Mouse (Mus musculus) thymus, postnatal 0 days (tissue): Measurements from ENCODE around the gene Aurkaip1. TPM values are rescaled to one million over a fixed set of nuclear protein-coding genes. Genes with fewer than 3 reads are reported as not detected.
A peak's percentile ranks its signal among the peaks of the same experiment; 100 is the strongest.
"Not testable (repeated sequence)": the region's sequence is repeated elsewhere in the genome, so short reads cannot be mapped to it uniquely, and the experiment has no call there.

Experiments
- DNase-seq: peaks from one replicate; pipeline ENCODE4 v3.0.0-alpha.2; 2015; ENCODE audit warnings: low spot score
- polyA plus RNA-seq: library from polyadenylated mRNA; unstranded; fragments of >200 nt; fragmentation: Nextera tagmentation; extraction: Ambion mirVana; gene quantifications from 2 replicates; pipeline ENCODE4 v1.2.1, GENCODE M21; 2015

Gene Aurkaip1
- 187 and 198 TPM in 2 replicates for polyA plus RNA-seq

- peak; percentile 92 for DNase-seq
Measured at GRCm38 (mm10) chr4:155831205-155831766, at the start of gene Aurkaip1. Gene Aurkaip1, plus strand, starts transcription at chr4:155831272.

- DNase-seq: no peak
Measured at GRCm38 (mm10) chr4:155783486-155784080, 47.5 kb upstream of the Aurkaip1 start.

DNA sequence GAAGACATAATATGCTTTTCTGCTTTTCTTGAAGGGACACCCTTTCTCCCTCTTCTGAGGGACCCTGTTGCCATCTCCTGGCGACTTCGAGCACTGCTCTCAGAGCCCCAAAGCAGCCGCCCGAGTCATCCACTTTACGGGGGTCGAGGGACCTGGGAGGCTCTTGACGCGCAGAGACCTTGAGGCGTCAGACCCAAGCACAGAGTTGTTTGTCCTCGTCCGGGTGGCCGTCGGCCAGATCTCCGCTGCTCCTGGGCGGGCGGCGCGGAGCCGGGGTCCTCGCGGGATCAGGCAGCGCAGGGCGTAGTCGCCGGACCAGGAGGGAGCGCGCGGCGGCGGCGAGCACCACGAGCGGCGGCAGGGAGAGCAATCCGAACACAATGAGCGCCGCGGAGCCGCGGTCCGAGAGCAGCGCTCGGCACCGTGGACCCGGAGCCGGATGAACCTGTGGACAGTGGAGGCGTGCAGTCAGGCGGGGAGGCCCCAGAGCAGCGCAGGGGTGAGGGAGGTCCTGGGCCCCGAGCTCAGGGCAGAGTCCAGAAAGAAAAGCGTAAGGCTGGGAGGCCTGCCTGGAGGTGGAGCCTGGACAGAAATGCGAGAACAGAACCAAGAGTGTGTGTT, 46.9 kb upstream of the Aurkaip1 start:
- peak; percentile 76 for DNase-seq

- DNase-seq: no peak
Measured at GRCm38 (mm10) chr4:155785246-155785645, 45.8 kb upstream of the Aurkaip1 start.

DNA sequence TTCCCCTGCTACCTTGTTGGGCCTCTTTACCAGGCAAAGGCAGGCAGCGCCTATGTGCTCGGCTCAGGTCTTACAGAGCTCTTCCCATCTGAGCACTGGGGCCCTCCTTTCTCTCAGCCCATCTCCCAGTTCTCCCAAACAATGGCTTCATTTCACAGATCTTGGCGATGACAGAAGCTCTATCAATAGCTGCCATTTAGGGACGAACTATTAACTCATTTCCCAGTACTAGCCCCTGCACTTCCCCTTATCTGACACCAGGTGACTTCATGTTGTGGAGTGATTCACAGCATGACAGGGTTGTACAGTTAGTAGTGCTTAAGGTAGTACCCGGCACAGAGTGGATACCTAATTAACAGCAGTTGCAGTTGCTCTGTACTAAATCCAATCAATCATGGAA, 45.3 kb upstream of the Aurkaip1 start, which contains the start of gene Tmem88b:
Tmem88b (minus strand) TSS at position 56 of the 400 bp plus-strand sequence.
- no peak for DNase-seq

DNA sequence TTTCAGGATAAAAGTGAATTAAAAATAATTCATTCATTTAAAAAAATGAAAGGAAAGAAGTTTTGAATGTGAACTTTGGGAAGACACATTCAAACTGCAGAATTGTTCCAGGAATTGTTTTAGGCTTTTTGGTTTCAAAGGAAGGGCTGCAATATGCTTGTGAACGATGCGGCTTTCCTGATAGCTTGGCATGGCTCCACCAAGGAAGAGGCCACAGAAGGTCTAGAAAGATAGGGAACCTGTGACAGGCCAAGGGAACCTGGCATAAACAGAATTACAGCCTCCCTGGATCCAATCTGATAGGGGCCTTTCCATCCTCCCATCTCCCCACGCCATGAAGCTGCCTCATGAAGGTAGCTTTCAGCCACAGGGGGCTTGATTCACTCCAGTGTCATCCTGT, 42.8 kb upstream of the Aurkaip1 start:
- DNase-seq: no peak

DNA sequence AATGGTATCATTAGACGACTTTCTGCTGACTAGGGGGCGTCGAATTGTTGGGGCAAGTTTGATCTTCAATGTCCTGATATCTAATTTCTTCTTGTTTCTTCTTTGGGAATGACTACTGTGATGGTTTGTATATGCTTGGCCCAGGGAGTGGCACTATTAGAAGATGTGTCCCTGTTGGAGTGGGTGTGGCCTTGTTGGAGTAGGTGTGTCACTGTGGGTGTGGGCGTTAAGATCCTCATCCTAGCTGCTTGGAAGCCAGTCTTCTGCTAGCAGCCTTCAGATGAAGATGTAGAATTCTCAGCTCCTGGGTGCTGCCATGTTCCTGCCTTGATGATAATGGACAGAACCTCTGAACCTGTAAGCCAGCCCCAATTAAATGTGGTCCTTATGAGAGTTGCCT, 42.2 kb upstream of the Aurkaip1 start:
- not testable (repeated sequence) for DNase-seq

GRCm38 (mm10) chr4:155790021-155790489, 41.0 kb upstream of the Aurkaip1 start, which contains the start of gene Ankrd65:
Gene Ankrd65, plus strand, starts transcription at chr4:155790439.
- no peak for DNase-seq

DNA sequence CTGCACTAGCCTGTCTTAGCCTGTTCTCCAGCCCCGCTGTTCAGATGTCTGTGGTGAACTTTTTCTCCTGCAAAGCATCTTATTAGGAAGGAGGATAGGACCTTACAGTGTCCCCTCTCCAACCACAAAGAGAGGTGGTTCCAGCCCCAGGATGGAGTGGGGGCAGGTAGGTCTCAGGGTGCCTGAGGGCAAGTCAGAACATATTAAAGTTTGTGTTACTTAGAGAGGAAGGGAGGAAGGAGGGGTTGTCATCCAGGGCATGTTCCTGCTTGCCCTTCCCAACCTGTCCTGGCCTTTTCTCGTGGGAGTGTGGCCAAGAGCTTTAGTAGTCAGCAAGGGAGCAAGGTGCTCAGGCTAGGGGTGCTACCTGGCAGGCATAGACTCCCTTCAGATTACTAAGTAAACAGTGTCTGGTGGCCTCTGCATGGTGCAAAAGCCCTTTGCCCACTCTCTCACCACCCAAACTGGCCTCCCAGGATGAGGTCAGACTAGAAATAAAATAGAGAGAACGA, 40.4 kb upstream of the Aurkaip1 start:
- no peak for DNase-seq

DNA sequence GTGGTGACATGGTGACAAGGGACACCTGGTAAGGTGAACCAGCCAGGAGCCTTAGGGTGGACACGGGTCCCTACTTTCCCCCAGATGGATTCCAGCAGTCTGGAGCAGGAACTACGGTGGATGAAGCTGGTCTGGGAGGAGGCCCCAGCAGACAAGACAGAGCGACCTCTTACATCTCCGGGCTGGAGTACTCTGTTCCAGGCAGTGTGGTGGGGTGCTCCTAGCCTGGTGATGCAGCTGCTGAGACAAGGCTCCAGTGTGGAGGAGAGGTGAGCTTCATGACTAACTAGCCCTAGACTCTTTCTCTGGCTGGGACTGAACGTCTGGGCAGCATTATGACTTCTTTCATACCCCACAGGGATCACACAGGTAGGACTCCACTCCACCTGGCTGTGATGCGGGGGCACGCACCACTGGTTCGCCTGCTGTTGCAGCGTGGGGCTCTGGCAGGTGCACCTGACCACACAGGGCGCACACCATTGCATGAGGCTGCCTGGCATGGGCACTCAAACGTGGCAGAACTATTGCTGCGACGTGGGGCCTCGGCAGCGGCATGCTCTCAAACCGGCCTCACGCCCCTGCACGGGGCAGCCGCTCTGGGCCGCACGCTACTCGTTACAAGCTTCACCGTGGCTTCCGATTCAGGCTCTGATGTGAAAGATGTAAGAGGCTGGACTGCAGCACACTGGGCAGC, 39.7 kb upstream of the Aurkaip1 start:
- no peak for DNase-seq

- DNase-seq: no peak
Measured at GRCm38 (mm10) chr4:155793730-155794129, 37.3 kb upstream of the Aurkaip1 start.

DNA sequence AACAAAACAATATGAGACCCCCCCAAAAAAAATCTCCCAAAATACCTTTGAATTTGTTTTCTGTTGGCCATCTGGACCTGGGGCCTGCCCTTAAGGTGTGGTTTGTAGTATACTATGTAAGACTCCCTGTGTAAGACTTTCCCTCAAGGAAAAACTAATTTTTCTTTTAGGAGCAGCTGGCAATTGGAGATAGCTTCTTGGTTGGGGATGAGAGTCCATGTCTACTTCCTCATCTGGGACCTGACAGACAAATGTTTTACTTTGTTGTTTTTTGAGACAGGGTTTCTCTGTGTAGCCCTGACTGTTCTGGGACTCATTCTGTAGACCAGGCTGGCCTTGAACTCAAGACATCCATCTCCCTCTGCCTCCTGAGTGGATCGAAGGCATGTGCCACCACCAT, 29.0 kb upstream of the Aurkaip1 start:
- DNase-seq: no peak

DNA sequence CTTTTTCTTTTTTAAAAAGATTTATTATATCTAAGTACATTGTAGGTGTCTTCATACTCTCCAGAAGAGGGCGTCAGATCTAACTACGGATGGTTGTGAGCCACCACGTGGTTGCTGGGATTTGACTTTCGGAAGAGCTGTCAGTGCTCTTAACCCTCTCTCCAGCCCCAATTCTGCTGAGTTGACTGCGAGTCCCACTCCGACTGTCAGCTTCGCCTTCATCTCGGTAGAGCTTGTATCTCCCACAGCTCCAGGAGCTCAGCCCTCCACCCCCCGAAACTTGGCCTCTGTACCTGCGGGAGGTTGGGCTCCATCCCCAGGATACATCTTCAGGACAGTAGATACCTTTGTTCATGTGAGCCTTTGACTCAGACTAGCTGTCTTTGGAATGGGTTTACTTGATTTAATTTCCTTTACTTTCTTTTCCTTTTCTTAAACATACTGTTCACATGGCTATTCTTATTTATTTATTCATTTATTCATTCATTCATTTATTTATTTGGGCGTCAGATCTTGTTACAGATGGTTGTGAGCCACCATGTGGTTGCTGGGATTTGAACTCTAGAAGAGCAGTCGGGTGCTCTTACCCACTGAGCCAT, 28.2 kb upstream of the Aurkaip1 start, which contains the start of gene Mrpl20:
Mrpl20 (plus strand) TSS at position 138 of the 599 bp plus-strand sequence.
- DNase-seq: peak; percentile 51

DNA sequence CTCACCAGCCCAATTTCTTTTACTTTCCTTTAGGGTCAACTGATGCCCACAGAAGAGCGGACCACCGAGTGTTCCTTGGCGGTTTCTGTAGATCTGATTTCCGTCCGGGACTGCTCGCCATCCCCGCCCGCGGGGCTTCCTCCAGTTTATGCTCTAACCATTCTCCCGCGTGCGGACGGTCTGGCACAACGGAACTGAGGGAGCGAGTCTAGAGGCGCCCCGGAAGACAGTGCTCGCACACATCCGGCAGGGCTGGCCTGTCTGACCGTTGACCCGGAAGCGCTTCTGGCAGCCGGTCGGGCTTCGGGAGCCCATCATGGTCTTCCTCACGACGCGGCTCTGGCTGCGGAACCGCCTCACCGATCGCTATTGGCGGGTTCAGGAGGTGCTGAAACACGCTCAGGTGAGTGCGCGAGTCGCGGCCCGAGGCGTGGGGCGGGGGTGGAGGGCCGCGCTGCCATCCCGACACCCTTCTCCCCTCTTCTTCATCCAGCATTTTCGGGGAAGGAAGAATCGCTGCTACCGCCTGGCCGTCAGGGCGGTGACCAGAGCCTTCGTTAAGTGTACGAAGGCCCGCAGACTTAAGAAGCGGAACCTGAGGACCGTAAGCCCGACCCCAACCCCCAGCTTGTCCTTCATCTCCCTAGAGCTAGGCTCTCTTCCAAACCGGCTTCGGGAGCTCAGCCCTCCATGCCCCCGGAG, 27.6 kb upstream of the Aurkaip1 start:
- peak; percentile 96 for DNase-seq

GRCm38 (mm10) chr4:155807841-155808240, 23.2 kb upstream of the Aurkaip1 start:
- DNase-seq: no peak

- DNase-seq: peak; percentile 98
Measured at GRCm38 (mm10) chr4:155811929-155812664, 19.0 kb upstream of the Aurkaip1 start, which contains the start of gene Ccnl2. Gene Ccnl2, plus strand, starts transcription at chr4:155812489.

DNA sequence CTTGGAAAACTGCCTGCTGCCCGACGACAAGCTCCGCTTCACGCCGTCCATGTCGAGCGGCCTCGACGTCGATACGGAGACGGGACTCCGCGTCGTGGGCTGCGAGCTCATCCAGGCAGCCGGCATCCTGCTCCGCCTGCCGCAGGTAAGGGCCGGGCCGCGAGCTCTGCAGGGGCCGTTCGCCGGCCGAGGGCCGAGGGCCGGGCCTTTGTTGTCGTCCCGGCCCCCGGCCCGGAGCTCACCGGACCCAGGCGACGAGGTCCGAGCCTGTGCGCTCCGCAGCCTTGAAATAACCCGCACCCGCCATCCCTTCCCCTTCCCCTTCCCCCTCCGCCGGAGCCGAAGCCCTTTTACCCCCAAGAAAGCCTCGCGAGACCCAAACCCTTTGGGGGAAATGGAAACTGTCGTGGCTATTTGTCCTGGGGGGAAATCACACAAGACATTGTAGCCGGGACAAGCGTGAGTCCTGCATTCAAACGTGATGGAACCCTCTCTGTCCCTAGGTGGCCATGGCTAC, 18.3 kb upstream of the Aurkaip1 start:
- DNase-seq: peak; percentile 60

GRCm38 (mm10) chr4:155817533-155817932, 13.5 kb upstream of the Aurkaip1 start:
- DNase-seq: no peak

GRCm38 (mm10) chr4:155821025-155821424, 10.0 kb upstream of the Aurkaip1 start:
- peak; percentile 20 for DNase-seq
